Mouse (Mus musculus) kidney, postnatal 0 days (tissue): ENCODE data around the gene Pacsin1. TPM values are rescaled to one million over a fixed set of nuclear protein-coding genes. Genes with fewer than 3 reads are reported as not detected.
A peak's percentile ranks its signal among the peaks of the same experiment; 100 is the strongest.

Source experiments
- ATAC-seq: fragments of 200-750 bp; cut with Nextera tagmentation; replicated peaks from 2 replicates; pipeline ENCODE4 v1.8.0; 2017; ENCODE audit warnings: low read depth, moderate number of reproducible peaks, moderate TSS enrichment, moderate library complexity; ENCODE audit not compliant: low FRiP score
- DNase-seq: peaks from one replicate; pipeline ENCODE4 v3.0.0-alpha.2; 2016; ENCODE audit warnings: low spot score
- H3K27ac ChIP-seq: fragments of 300-500 bp; sonication (generic); 2 replicates; pipeline ENCODE4 v1.5.1; 2014; ENCODE audit warnings: mild to moderate bottlenecking
- H3K27me3 ChIP-seq: fragments of 300-500 bp; sonication (generic); 2 replicates; pipeline ENCODE4 v1.6.1; 2014; ENCODE audit warnings: low read length, mixed read lengths; ENCODE audit not compliant: insufficient read depth
- H3K36me3 ChIP-seq: fragments of 300-500 bp; sonication (generic); 2 replicates; pipeline ENCODE4 v1.6.1; 2014; ENCODE audit warnings: low read length, mixed read lengths; ENCODE audit not compliant: insufficient read depth
- H3K4me1 ChIP-seq: fragments of 300-500 bp; sonication (generic); replicated peaks from 2 replicates; pipeline ENCODE4 v1.6.1; 2014; ENCODE audit warnings: antibody characterized with exemption, low read length, mixed read lengths; ENCODE audit not compliant: insufficient read depth
- H3K4me2 ChIP-seq: fragments of 300-500 bp; sonication (generic); 2 replicates; pipeline ENCODE4 v1.6.1; 2014; ENCODE audit warnings: mild to moderate bottlenecking, low read length, moderate library complexity, mixed read lengths
- H3K4me3 ChIP-seq: fragments of 300-500 bp; sonication (generic); replicated peaks from 2 replicates; pipeline ENCODE4 v1.5.1; 2014; ENCODE audit warnings: low read depth, low read length
- H3K9ac ChIP-seq: fragments of 300-500 bp; sonication (generic); 2 replicates; pipeline ENCODE4 v1.6.1; 2014; ENCODE audit warnings: low read depth, low read length
- H3K9me3 ChIP-seq: fragments of 300-500 bp; sonication (generic); replicated peaks from 2 replicates; pipeline ENCODE4 v1.6.1; 2016; ENCODE audit warnings: low read length, inconsistent platforms, mixed read lengths
- CTCF ChIP-seq: IDR thresholded peaks from 2 replicates; pipeline ENCODE4 v1.5.1; 2016; ENCODE audit warnings: antibody characterized with exemption, low read depth, mild to moderate bottlenecking, moderate library complexity
- WGBS: fragments of 180-500 bp; shearing (Covaris S2); extraction: QIAGEN DNeasy Blood & Tissue Kit; methylation state at CpG from one replicate; pipeline ENCODE4 v1.1.7; 2014; 5-methylcytosine and 5-hydroxymethylcytosine counted together
- polyA plus RNA-seq: library from polyadenylated mRNA; unstranded; fragments of >200 nt; fragmentation: Nextera tagmentation; extraction: Ambion mirVana; gene quantifications from 2 replicates; pipeline ENCODE4 v1.2.1, GENCODE M21; 2015

Gene Pacsin1
- polyA plus RNA-seq, 1 experiment from 2014 or later, result 1.6 TPM

DNA sequence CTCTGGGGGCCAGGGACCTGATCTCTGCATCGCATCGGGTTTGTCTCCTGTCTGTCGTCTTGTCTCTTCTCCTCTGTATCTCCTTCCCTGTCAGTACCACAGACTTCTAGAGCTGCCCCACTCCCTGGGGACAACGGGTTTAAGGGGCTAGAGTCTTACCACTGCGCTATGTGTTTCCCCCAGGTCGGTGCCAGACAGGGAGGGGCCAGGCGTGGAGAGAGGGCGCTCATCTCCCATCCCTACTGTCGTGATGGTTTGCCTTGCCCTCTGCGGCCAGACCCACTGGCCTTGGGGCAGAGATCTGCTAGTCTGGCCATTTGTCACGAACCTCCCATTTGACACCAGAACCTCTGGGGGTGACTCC lies 30.2 kb downstream of the Pacsin1 start:
- TF ChIP-seq CTCF, result no peak
- peak overlapping the region; percentile 79 for H3K4me2 ChIP-seq
- no peak for DNase-seq
- 2% methylated on average over 11 of the region's 11 CpGs for WGBS
- no peak overlapping the region for H3K27ac ChIP-seq
- H3K27me3 ChIP-seq, result peaks cover 7% of the 10 kb centered on the region
- peak overlapping the region; percentile 41 for H3K4me3 ChIP-seq
- no peaks in the 10 kb centered on the region for H3K36me3 ChIP-seq
- 0 out of 2 replicates have a peak, but pooled peaks have one; percentile 14 for ATAC-seq
- no peak overlapping the region for H3K9ac ChIP-seq
- no peaks in the 10 kb centered on the region for H3K9me3 ChIP-seq
- H3K4me1 ChIP-seq, result peaks cover 6% of the 10 kb centered on the region; the same call in 1 of the 2 replicates

DNA sequence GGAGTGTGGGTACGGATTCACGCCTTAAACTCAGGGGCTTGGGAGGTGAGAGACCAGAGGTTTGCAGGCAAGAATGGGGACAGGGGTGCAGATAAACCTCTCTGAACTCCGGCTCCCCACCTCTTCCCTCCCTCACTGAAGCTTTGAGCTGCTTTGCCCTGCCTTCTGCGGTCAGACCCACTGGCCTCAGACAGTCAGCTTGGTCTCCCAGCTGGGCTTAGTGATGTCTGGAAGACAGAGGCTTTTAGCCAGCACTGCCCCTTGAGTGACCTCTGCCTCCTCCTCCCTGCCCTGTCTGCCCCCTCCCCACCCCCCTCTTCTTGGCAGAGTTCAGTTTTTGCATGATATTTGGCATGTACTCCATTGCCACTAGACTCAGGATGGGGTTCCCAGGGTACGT lies 31.1 kb downstream of the Pacsin1 start:
- Histone ChIP-seq H3K9ac (no peak overlapping the region), H3K4me2 (no peak overlapping the region), H3K27me3 (peaks cover 7% of the 10 kb centered on the region), H3K36me3 (no peaks in the 10 kb centered on the region), H3K4me3 (no peak overlapping the region), H3K9me3 (no peaks in the 10 kb centered on the region), H3K27ac (no peak overlapping the region), H3K4me1 (peaks cover 6% of the 10 kb centered on the region; the same call in 1 of the 2 replicates)
- no peak for ATAC-seq
- DNase-seq, result no peak
- TF ChIP-seq CTCF, result no peak
- WGBS, result 55% methylated on average over 5 of the region's 5 CpGs

DNA sequence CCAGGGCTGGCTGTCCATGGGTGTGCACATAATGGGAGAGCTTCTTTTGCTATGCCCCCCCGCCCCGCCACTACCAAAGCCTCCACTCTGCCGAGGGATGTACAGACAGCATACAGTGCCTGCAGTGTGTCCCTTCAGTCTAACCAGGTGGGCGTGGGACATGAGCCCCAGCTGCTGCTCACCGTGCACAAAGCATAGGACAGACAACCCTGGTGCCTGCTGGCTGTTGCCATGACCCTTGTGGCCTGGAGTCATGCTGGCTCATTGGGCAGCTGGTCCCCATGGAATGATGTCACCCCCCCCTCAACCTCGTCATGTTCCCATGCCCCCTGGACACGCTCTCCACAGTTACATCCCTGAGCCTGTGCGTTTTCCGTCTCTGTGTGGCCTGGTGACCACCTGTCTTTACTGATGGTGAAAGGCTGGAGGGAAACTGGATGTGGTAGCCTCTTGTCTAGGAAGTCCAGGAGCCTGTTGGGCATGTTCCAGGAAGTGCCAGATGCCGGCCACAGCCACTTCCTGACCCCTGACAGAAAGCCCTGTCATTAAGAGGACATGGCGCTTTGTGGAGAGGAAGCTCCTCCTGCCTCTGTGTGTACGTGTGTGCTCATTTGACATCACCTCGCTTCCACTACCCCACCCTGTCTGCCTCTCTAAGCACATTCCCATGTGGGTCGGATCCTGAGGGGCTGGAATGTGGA lies 35.8 kb downstream of the Pacsin1 start:
- Histone ChIP-seq H3K4me3 (no peak overlapping the region), H3K36me3 (no peaks in the 10 kb centered on the region), H3K27me3 (peaks cover 7% of the 10 kb centered on the region; the same call in 1 of the 2 replicates), H3K4me2 (no peak overlapping the region), H3K27ac (no peak overlapping the region), H3K9me3 (no peaks in the 10 kb centered on the region), H3K4me1 (no peaks in the 10 kb centered on the region), H3K9ac (no peak overlapping the region)
- ATAC-seq (no peak), DNase-seq (no peak)
- WGBS, result 59% methylated on average over 14 of the region's 14 CpGs
- TF ChIP-seq CTCF, result no peak

DNA sequence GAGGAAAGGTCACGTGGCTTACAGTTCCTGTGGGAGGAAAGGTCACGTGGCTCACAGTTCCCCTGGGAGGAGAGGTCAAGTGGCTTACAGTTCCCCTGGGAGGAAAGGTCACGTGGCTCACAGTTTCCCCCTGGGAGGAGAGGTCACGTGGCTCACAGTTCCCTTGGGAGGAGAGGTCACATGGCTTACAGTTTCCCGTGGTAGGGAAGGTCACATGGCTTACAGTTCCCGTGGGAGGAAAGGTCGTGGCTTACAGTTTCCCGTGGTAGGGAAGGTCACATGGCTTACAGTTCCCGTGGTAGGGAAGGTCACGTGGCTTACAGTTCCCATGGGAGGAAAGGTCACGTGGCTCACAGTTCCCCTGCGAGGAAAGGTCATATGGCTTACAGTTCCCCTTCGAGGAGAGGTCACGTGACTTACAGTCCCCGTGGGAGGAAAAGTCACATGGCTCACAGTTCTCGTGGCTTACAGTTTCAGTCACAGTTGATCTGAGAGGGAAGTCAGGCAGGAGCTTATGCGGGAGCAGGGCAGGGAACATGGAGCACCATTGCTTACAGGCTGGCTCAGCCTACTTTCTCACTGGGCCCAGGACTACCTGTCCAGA lies 44.4 kb downstream of the Pacsin1 start:
- TF ChIP-seq CTCF, result no peak
- Histone ChIP-seq H3K36me3 (no peaks in the 10 kb centered on the region), H3K9me3 (no peaks in the 10 kb centered on the region), H3K4me1 (no peaks in the 10 kb centered on the region), H3K4me3 (no peak overlapping the region), H3K27ac (no peak overlapping the region), H3K9ac (no peak overlapping the region), H3K4me2 (no peak overlapping the region), H3K27me3 (no peaks in the 10 kb centered on the region)
- ATAC-seq (no peak), DNase-seq (no peak)
- WGBS, result 83% methylated on average over 17 of the region's 17 CpGs

DNA sequence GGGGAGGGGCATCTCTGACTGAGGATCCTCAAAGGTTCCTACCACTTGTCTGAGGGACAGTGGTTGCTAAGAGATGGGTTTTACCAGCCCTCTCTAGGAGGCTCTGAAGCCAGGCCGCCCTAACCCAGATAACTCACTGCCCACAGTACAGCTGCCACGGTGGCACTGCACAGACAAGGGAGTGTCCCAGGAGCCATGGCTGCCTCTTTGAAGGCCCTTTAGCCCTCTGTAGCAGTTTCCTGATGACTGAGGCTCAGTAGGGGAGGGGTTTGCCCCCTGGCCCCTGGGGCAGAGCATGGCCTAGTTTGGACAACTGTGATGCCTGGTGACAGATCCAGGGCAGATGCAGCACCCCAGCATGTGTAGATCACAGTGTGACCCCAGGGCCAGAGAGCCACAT lies 45.5 kb downstream of the Pacsin1 start:
- Histone ChIP-seq H3K27ac (no peak overlapping the region), H3K9me3 (no peaks in the 10 kb centered on the region), H3K4me1 (no peaks in the 10 kb centered on the region), H3K27me3 (no peaks in the 10 kb centered on the region), H3K9ac (no peak overlapping the region), H3K4me3 (no peak overlapping the region), H3K36me3 (no peaks in the 10 kb centered on the region), H3K4me2 (no peak overlapping the region)
- no peak for DNase-seq
- 51% methylated on average over 2 of the region's 2 CpGs for WGBS
- no peak for TF ChIP-seq CTCF
- 0 out of 2 replicates have a peak, but pooled peaks have one; percentile 21 for ATAC-seq

DNA sequence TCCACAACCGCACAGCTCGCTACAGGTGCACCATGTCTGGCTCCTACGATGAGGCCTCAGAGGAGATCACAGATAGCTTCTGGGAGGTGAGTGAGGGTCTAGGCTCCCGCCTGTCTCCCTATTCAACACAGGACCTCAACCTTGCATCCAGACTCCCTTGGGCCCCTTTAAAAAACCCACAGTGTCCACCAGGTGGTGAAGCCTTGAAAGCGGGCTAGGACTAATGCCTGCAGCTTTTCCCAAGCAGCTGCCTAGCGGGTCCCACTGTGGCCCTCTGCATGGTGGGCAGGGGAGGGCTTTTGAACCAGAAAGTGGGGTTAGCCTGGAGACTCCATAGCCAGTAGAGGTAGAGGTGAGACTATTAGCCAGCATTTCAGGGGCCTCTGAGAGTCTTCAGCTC lies 46.5 kb downstream of the Pacsin1 start:
- ATAC-seq, result no peak

More for the DNA sequence above, 46.5 kb downstream of the Pacsin1 start:
- H3K9me3 ChIP-seq, result no peaks in the 10 kb centered on the region
- no peak overlapping the region for H3K4me3 ChIP-seq
- no peak overlapping the region for H3K9ac ChIP-seq
- no peak for DNase-seq
- no peaks in the 10 kb centered on the region for H3K27me3 ChIP-seq
- TF ChIP-seq CTCF, result no peak; the same call in 1 of the 2 replicates
- 81% methylated on average over 6 of the region's 6 CpGs for WGBS
- no peak overlapping the region for H3K4me2 ChIP-seq
- H3K4me1 ChIP-seq, result no peaks in the 10 kb centered on the region
- no peak overlapping the region for H3K27ac ChIP-seq
- H3K36me3 ChIP-seq, result no peaks in the 10 kb centered on the region
